Mouse (Mus musculus) heart, postnatal 14 days (tissue): ENCODE data around the gene Polr3e. TPM values are rescaled to one million over a fixed set of nuclear protein-coding genes. Genes with fewer than 3 reads are reported as not detected.
"Not testable (repeated sequence)": the region's sequence is repeated elsewhere in the genome, so short reads cannot be mapped to it uniquely, and the experiment has no call there.

Experiments used
- DNase-seq, 2 experiments: peaks; one replicate each; pipeline ENCODE4 v3.0.0; 2021 to 2022
- intact Hi-C: fragments of 180-260 bp; cut with DNase I; formaldehyde crosslinking; loops from one replicate; pipeline ENCODE4 v1.15.1; 2025
- total RNA-seq, 2 experiments: library from RNA; stranded (reverse); gene quantifications; 2 replicates each; pipeline ENCODE4 v1.2.3; 2021

Gene Polr3e
- total RNA-seq, 2 experiments from 2014 or later = 10.7 to 10.9 TPM

DNA sequence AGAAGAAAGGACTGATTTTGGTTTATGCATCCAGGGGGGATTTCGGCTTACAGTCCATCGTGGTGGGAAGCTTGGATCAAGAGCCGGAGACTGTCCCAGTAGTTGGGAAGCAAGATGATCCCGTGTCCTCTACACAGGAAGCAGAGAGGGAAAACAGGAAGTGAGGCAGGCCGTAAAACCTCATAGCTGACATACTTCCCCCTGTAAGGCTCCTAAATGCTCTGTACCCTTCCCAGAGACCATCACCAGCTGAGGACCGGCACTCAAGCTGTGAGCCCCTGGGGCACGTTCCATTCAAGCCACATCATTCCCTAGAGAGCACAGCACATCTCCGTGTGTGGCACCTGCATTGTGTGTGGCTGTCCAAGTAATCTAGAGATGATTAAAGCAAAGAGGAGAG, 15.8 kb upstream of the Polr3e start:
- intact Hi-C loops = no loop called here
- no peak for DNase-seq

DNA sequence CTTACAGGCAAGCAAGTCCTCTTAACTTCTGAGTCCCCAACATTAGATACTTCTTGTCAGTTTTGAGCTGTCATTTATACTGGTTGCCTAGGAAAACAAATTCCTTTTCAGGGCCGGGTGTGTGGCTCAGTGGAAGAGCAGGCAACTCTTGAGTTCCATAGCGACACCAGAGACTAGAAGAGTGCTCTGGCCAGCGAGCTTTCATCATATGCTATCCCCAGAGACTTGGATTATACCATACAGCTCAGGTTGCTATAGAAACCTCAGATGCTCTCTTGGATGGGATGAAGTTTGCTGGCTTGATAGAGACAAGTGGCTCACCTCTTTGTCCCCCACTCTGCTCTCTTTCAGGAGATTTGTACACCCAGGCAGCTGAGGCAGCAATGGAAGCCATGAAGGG, 14.6 kb upstream of the Polr3e start:
- intact Hi-C loops = no loop called here
- no peak for DNase-seq

DNA sequence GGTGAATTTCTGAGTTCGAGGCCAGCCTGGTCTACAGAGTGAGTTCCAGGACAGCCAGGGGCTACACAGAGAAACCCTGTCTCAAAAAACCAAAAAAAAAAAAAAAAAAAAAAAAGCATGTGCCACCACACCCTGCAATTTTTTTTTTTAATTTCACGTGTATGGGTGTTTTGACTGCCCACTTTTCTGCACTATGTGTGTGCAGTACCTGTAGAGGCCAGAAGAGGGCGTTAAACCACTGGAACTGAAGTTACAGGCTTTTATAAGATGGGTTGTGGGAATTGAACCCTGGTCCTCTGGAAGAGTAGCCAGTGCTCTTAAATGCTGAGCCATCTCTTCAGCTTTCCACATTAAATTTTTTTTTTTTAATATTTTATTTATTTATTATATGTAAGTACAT, 7.4 kb upstream of the Polr3e start:
- DNase-seq = not testable (repeated sequence)
- intact Hi-C loops = loop anchor here (10.0 kb wide), 1 partner anchor 235 kb away; the partner anchor contains the start of genes Mosmo and Pdzd9

DNA sequence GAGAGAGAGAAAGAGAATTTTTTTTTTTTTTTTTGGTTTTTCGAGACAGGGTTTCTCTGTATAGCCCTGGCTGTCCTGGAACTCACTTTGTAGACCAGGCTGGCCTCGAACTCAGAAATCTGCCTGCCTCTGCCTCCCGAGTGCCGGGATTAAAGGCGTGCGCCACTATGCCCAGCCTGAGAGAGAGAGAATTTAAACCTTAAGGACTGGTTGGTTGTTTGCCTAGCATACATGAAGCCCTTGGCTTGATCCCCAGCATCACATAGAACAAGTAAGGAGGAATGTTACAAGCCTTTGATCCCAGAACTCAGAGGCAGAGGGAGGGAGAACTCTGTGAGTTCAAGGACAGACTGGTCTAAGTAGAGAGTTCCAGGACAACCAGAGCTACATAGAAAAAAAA, 6.3 kb upstream of the Polr3e start:
- DNase-seq = not testable (repeated sequence)
- intact Hi-C loops = loop anchor here (10.0 kb wide), 1 partner anchor 236 kb away; the partner anchor contains the start of genes Mosmo and Pdzd9

DNA sequence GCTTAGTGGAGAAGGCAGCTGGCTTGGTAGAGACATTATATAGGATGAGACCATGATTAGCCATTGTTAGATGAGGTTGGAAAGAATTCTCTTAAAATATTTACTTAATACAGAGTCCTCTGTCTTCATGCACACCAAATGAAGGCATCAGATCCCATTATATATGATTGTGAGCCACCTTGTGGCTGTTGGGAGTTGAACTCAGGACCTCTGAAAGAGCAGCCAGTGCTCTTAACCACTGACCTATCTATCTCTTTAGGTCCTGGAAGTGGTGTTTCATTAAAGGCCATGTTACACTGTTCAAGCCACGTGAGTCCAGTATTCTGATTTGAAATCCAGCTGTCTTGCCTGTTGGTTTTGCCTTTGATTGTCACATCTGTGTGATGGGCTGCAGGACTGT, 4.2 kb upstream of the Polr3e start:
- intact Hi-C loops = loop anchor here (1.0 to 10.0 kb wide), 2 partner anchors 78 to 239 kb away; partner anchors contain the start of genes Mosmo and Pdzd9
- no peak for DNase-seq

DNA sequence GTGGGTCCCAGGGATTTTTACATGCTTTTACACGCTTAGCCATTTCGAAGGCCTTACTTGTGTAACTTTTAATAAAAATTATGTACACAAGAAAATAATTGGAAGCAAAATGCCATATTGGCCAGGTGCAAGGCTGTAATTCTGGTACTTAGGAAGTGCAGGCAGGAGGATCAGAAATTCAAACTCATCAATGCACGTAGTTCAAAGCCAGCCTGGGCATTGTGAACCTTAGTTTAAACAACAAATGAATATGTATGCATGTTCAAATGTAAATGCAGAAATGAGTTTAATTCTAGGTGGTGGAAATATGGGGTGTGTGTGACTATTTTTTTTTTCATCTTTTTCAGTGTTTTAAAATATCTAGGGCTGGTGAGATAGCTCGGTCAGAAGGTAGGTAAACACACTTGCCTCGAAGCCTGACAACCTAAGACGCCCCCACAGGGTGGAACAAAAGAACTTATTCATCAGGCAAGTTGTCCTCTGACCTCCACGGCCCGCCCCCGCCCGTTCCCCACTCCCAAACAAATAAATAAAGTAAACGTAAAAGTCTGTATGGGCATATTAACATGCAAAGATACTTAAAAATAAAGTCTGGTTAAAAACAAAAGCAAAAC, 1.2 kb upstream of the Polr3e start:
- no peak for DNase-seq
- intact Hi-C loops = loop anchor here (2.0 to 10.0 kb wide), 3 partner anchors 74 to 279 kb away; partner anchors contain the start of genes Eef2k, Mosmo, Pdzd9 and Uqcrc2

DNA sequence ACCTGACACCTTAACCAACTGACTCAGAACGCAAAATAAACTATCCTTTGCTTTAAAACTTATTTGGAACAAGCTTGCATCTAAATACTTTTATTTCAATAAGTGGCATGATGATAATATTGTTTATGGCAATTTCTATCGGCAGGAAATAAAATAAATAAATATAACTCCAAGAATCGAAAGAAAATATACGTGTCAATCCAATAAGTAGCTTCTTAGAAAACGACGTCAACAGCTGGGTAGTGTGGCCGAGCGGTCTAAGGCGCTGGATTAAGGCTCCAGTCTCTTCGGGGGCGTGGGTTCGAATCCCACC, 309 bp upstream of the Polr3e start:
- intact Hi-C loops = loop anchor here (1.0 to 10.0 kb wide), 4 partner anchors 74 to 280 kb away; partner anchors contain the start of genes Eef2k, Mosmo, Pdzd9 and Uqcrc2

DNA sequence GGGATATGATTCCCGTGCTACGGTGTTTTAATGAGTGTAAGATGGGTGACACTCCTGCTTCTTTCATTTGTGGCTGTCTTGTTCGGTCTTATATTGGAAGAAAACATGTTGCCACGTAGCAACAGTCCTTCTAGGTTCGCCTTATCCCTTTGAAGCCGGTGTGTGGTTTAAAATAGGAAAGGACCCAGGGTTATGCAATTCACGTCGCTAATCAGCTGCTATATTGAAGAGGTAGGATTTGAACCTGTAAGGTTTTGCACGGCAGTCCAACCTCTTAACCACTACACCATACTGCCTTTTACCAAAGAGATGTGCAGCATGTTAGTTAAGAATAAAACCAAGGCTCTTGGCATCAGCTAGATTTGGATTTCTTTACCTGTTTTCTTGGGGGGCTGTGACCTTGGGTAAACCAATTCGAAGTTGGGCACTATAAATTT, 1.0 kb downstream of the Polr3e start:
- intact Hi-C loops = loop anchor here (5.0 to 10.0 kb wide), 2 partner anchors 244 to 281 kb away; partner anchors contain the start of genes Mosmo, Pdzd9 and Uqcrc2
- peak; percentile 50 to 57 for DNase-seq

More for the DNA sequence above, 309 bp upstream of the Polr3e start:
- no peak for DNase-seq

DNA sequence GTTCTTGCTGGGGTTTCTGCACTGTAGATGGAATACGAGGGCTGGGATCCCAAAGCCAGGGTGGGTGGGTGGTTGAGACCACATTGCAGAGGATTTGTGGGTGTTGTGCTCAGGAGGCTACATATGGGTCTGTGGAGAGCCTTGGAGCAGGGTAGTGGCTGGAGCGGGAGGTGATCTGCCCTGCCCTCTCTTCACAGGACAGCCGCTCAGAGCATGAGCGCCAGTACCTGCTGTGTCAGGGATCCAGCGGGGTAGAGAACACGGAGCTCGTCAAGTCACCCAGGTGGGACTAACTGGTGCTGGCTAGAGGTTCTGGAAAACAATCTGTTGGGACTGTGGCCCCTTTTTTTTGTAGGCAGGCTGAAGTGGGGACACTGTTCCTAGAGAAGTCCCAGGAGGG, 15.6 kb downstream of the Polr3e start:
- intact Hi-C loops = loop anchor here (1.0 kb wide), 1 partner anchor 187 kb away; no protein-coding TSS in a partner anchor

DNA sequence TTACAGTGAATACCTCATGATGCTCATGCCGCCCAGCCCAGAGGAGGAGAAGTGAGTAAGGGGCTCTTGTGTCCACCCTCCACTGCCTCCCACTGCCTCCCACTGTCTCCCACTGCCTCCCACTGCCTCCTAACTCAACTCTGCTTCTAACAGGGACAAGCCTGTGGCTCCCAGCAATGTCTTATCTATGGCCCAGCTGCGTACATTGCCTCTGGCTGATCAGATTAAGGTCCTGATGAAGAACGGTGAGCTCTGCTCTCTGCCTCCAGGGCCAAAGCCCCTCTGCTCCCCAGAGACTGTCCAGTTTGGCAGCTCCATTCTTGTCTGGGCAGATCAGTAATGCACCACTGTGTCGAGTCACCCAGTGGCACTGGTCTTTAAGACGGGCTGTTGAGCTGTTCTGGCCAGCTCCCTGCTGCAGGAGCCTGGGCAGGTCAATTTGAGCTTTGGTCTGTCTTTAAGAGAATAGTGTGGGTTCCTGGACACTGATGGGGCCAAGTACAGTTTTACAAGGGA, 16.2 kb downstream of the Polr3e start:
- DNase-seq = no peak
- intact Hi-C loops = loop anchor here (1.0 kb wide), 2 partner anchors 131 to 187 kb away; no protein-coding TSS in a partner anchor

More for the DNA sequence above, 15.6 kb downstream of the Polr3e start:
- no peak for DNase-seq

DNA sequence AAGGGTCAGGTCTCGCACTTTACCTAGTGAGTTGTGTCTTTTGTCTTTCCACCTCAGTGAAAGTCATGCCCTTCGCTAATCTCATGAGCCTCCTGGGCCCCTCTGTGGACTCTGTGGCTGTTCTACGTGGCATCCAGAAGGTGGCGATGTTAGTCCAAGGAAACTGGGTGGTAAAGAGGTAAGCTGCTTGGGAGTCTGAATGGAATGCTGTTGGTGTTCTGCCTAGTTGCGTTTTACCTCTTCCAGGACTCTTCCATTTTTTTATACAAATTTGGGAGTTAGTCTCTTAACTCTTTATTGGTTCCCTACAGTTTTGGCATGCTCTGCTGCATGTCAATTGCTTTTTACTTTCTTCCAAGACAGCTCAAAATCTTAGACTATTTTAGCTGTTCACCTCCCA, 17.2 kb downstream of the Polr3e start:
- DNase-seq = peak; percentile 62 to 77
- intact Hi-C loops = loop anchor here (1.0 kb wide), 1 partner anchor 130 kb away; no protein-coding TSS in a partner anchor

DNA sequence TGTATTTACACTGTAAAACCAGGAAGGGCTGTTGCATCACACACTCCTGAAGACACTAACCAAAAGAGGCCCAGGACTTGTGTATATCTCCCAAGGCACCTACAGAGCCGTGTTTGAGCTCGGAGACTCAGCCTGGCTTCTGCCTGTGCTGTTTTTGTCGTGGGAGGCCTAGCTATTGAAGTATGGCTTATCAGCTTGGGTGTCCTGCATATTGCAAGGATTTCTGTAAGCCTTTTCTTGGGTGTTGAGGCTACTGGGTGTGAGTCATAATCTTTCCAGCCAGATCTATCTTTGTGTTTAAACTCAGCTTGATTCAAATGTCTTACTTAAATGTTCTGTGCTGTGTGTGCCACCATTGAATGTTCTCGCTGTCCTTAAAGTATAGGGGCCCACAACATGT, 19.0 kb downstream of the Polr3e start:
- intact Hi-C loops = loop anchor here (2.0 kb wide), 1 partner anchor 46 kb away; the partner anchor contains the start of genes Cdr2 and Mfsd13b
- DNase-seq = no peak

DNA sequence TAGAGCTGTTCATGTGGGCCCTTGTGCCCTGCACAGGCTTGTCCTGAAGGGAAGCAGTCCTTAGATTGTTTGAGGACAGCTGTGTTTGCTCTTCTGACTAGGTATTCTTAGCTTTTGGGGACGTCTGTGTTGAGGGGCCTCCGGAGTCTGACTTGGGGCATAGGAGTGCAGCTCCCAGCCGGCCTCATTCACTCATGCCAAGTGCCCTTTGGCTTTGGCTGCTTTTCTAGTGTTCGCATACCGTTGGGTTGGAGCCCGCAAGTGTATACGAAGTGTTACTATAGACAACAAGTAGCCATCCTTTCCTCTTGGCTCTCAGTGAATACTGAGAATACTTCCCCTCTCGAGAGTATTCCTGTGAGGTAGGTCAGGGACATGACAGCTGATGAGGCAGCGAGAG, 20.7 kb downstream of the Polr3e start:
- no peak for DNase-seq
- intact Hi-C loops = no loop called here

DNA sequence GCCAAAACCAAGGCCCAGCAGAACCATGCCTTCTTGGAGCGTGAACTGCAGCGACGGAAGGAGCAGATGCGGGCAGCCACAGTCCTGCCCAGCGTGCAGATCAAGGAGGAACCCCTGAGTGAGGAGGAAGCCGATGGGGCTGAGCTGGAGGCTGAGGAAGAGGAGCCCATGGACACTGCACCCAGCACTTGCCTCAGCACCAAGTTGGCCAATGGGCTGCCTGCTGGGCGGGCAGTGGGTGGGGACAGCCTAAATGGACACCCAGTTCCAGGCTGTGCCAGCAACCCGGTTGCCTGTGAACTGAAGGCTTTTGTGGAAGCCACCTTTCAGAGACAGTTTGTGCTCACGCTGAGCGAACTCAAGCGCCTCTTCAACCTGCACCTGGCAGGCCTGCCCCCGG, 22.8 kb downstream of the Polr3e start:
- DNase-seq = no peak
- intact Hi-C loops = no loop called here

DNA sequence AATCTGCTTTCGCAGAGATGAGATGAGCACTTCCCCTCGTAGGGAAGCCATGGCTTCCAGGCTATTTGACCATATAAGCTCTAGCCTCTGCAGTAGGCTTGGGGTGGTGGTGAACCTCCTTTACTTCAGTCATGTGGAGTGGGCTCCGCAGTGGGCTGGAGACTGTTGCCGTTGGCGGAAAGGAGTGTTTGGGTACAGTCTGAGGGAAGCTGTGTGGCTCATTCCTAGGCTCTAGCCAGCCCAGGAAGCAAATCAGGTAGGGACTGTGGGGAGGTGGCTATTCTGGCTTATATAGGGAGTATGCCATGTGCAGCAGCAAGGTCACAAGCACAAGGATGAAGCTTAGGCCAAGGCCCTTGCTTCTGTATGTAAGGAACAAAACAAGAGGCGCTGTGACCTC, 23.7 kb downstream of the Polr3e start:
- intact Hi-C loops = no loop called here
- DNase-seq = no peak

DNA sequence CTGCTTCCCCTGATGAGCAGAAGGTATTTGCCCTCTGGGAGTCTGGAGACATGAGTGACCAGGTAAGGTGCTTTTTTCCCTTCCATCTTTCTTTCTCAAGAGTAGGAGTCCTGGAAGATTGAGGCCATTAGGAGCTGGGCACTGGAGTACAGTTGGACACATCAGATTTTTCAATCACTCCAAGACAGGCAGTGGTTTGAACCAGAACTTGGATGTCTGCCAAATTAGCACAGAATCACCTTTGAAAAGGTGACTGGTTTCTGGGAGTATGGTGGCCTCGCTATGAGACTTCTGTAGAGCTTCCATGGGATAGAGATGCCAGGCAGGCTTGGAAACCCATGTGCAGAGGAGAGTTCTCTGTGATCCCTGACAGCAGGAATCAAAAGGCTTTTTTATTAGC, 25.0 kb downstream of the Polr3e start:
- DNase-seq = no peak
- intact Hi-C loops = no loop called here

DNA sequence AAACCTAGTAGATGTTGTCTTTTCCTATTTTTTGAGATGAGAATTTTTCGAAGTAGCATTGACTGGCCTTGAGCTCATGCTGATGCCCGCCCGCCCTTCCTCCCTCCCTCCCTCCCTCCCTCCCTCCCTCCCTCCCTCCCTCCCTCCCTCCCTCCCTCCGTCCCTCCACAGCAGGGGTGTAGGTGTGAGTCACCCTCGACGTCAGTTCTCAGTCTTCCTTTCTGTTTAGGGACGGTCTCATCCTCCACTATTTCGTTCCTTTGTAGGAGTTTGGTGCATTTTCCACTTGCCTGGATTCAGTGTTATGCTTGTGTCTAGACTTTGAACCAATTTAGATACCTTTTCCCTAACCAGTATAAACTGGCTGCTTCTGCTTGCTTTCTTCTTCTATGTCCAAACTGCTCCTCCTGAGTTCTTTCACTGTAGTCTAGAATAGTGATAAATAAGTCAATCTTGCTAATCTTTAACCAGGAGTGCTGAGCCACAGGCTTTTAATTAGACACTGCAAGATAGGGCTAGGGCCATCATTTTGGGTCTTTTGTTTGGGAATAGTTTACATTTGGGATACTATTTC, 26.5 kb downstream of the Polr3e start:
- DNase-seq = no peak
- intact Hi-C loops = no loop called here

DNA sequence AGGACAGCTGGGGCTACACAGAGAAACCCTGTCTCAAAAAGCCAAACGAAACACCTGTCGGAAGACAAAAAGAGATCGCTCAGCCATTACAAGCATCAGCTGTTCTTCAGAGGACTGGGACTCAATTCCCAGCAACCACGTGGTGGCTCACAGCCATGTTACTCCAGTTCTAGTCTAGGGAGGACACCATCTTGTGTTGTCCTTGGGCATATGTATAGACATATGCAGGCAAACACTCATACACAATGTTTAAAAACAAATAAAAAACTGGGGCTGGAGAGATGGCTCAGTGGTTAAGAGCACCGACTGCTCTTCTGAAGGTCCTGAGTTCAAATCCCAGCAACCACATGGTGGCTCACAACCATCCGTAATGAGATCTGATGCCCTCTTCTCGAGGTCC, 36.0 kb downstream of the Polr3e start:
- DNase-seq, intact Hi-C loops: not testable (repeated sequence)

DNA sequence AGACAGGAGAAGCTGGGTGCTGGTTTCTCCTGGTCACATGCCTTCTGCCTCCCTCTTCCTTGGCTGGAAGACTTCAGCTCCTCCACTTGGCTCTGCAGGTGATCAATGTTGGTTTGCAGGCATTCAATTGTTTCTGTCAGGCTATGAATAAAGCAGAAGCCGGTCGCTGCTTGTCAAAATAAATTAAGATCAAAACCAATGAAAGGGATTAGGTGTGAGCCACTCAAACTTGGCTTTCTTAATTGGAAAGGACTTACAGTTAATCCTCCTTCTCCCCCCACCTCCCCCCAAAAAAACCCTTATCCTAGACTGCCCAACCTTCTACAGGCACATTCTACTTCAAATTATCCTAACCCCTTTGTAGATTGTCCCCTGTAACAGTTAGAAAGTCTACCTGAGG, 42.6 kb downstream of the Polr3e start:
- intact Hi-C loops = no loop called here
- DNase-seq = no peak

DNA sequence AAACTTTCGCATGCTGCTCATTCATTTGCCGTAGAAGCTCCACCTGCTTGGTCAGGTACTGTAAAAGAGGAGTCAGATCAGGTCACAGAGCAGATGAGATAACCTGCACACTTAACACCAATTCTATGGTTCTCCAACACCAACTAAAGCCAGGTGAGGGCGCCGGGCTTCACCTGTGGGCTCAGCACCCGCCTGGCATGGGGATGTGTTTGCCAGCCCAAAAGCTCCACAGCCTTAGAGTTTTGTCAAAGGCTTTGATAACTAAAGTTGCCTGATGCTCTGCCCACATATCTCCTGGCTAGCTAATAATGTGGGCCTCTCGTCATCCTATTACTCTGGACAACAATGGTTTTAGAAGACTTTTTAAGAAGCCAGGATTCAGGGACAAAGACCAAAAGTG, 43.1 kb downstream of the Polr3e start:
- intact Hi-C loops = no loop called here
- DNase-seq = no peak

DNA sequence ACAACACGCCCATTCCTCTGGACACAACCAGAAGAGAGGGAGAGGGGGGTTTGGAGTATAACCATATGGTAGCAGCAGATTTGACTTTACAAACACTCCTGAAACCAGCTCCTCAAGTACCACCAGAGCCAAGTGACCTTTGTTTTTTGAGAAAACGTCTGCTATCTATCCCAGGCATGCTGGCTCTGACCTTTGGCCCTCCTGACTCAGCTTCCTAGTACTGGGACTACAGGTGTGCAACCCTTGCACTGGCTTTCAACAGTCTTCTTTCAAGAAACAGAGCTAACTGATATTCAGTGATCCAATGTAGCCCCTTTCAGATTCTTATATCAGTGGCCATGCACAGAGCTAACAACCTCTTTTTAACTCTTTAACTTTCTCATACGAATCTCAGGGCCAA, 44.3 kb downstream of the Polr3e start:
- no peak for DNase-seq
- intact Hi-C loops = no loop called here

DNA sequence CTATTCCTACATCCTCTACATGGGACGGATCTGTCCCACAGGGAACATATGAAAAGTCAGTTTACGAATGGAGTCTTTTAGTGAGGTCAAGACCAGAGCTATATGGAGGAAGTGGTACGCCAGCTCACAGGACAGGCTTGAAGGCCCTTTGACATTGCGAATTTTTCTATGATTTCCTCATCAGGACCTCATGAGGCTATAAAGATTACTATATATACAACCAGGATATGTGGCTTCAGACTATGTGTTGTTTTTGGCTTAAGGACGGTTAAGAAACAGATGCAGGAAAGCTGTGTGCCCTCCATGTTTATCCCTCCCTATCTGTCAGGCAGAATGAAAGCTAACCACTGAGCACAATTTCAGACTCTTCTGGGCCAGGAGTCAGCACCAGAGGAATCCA, 45.6 kb downstream of the Polr3e start:
- DNase-seq = no peak
- intact Hi-C loops = no loop called here
